Mouse (Mus musculus): ENCODE data around the gene Pard3b.

Gene Pard3b

DNA sequence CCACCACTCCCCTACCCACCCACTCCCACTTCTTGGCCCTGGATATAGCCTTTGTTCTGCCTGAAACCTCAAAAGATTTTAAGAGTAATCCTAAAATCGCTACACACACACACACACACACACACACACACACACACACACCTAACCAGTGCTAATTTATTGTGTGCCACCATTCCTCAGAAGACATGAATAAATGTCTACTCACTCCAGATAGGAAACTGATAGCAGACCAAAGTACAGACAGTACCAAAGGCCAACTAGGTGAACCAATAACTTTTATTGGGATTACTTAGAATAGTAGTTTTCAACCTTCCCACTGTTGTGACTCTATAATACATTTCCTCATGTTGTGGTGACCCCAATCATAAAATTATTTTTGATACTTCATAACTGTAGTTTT, 483.8 kb downstream of the Pard3b start:
- DNase-seq = no peak

DNA sequence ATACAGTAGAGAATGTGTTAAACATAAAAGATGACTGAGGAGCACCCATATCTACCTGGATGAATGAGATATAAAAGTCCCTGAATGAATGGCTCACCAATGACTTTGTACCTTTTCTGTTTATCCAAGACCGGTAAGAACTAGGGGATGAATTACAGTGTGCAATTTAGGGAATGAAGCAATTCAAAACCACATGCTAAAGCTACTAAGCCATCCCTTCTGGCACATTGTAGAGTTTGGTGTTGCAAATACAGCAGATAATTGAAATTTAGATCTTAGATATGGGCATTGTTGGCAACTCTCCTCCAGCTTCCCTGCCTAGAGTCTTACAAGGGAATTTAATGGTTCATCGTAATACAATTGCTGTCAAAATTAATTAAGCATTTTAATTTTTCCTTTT, 490.6 kb downstream of the Pard3b start:
- DNase-seq = no peak

DNA sequence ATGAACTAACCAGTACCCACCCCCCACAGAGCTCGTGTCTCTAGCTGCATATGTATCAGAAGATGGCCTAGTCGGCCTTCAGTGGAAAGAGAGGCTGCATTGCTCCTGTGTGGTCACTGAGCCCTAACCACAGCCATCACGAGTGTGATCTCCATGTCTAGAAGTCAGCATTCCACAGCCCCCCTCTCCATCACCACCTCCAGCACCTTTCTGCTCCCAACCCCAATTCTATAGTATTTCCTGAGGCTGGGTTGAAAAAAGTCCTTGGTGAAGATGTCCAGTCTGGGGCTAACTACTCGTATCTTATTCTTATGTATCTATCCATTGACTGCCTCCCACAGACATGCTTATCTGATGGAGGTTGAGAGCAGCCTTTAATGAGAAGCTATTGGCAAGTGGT, 509.5 kb downstream of the Pard3b start:
- DNase-seq = no peak

DNA sequence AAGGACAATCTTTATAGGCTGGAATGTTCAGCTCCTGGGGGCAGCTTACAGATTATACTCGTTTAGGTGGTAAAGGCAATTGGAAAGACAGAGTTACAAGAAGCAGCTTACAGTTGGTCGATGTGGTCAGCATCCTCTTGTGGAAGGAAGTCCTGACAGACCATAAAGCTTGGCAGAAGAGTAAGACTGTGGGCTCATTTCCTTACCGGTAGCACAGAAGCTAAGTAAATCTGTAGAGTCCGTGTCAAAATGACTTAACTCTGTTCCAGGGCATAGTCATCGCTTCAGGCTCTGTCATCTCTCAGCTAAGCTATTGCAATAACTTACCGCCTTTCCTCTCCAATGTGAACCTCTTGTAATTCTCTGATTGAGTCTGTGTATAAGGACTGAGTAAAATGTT, 510.2 kb downstream of the Pard3b start:
- no peak for DNase-seq

DNA sequence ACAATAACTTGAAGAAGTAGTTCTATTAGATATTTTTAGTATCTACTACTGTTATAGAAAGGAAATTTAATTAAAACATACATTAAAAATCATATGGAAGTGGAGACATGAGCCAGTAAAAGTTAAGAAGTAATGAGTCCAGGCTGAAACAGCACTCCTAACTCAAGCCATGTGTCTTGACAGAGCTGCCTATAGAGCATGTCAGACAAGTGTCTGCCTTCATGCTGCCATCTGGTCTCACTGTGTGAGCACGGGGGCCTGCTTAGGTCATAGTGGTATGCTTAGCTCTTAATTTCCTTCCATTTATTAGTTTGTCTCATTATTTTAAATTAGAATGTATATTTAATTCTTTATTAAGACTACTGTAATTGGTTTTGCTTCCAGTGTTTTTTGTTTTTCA, 517.3 kb downstream of the Pard3b start:
- no peak for DNase-seq

DNA sequence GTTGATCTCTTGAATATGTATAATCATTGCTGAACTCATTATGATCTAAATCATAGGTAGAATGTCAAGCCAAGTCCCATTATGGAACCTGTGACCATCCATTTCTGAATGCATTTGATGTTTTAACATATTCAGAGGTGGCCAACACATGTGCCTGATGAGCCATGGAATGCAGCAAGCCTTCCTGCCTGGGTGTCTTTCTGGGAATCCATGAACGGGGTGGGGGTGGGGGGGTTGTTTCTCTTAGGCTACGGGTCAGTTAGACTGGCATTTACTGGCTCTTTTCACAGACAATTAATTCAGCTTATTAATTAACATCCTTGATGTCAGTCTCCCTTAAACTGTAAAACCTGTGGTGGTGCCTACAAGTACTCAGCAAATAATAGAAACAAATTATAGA, 521.0 kb downstream of the Pard3b start:
- DNase-seq = no peak

DNA sequence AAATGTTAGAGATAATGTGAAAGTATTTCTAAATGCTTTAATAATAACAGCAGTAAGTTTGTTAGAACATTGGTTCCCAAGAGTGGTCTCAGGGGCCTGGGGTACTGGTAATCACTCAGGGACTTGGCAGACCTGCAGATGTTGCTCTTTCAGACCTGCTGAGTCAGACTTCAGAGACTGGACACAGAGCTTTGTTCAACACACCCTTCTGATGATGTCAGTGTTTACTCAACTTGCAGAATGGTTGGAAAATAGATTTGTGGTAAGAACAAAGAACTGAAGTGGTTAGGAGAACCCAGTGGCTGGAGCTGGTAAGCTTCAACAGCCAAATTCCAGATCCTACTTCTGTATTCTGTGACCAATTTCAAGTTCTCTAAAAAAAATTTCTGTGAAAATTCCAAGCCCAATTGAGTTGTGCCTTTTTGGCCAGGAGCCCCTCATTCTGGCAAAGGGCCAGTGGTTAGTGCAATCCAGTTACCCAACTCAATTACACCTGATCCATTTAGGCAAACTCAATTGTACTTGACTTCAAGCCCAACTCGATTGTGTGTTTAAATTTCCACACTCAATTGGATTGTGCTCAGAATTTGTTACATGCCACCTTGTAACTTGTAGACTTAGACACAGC, 536.5 kb downstream of the Pard3b start:
- DNase-seq = no peak

DNA sequence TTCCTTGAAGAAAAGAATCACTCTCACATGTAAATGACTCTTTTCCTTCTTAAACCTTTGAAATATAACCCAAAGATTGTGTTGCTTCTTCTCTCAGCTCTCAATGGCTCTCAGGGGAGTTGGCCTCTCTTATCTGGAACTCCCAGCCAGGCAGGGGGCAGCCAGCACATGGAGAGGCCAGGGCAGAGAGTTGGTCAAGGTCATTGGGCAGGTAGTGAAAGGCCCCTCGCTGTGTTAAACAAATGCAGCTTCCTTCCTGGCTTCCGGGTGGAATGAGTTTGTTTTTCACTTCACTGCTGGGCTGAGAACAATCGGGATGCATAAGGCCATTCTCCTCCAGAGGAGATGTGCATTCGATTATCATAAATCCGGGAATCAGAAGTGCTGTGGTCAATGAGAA, 543.0 kb downstream of the Pard3b start:
- DNase-seq = no peak

DNA sequence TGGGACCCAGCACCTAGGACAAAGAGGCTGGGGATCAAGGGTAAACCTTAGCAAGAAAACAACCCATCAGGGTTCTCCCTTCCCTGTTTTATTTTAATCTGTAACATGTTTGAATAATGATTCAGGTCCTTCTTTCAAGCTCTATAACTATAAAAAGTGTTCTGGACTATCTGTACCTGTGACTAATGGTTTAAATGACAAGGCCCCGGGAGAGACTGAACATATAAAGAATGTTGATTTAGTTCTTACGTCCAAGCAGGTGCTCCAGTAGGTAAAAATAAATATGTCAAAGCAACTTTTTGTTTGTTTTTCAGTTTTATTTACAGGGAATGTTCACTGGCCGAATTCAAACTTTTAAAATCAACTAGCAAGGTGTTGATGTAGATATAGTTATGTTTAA, 544.0 kb downstream of the Pard3b start:
- DNase-seq = no peak

DNA sequence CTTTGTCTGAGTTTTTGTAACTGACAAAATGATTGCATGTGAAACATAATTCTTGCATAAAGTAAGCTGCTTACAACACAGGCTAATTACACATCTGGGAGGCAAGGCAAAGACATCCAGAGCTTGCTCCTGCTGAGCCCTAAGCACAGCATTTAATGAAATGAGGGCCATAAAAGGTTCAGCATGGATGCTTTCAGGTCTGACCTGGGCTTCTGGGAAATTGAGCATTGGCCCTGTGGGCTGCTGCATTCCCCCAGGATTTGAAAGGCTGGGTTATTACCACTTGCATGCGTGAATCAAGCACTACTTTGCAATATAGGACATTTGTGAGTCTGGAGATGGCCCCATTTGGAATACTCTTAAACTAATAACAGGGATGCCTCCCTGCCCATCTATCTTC, 552.2 kb downstream of the Pard3b start:
- DNase-seq = no peak

DNA sequence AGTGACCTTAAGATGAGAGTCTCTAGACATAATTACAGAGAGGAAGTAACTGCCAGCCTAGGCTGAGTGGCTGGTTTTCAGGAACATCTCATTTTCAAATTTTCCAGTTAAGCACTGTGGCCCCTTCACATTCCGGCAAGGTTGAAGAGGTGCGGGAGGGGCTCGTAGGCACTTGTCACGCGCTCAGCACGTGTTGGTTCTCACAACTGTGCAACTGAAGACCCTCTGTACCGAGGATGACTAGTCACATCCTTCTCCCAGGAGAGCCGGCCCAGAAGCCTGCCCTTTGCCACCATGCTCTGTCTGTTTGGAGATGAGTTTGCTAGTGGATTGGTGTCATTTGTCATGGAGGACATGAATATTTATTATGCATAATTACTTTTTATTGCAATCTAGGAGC, 558.9 kb downstream of the Pard3b start:
- DNase-seq = no peak

DNA sequence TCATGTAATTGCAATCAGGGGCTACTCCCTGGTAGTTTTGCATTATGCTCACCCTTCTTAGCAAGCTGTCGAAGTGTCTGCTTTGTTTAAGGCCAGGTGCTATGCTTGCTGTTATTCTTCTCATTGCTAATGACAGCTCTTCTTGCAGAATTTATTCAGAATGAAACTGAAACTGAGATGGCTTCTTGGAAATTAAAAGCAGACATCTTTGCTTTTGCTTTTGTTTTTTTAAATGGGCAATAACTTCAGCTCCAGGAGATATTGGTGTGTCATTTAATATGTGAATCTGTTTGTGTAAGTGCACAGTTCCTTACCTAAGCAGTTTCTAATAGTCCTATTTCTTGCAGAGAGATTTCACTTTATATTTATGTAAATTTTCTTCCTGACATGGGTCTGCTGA, 562.3 kb downstream of the Pard3b start:
- no peak for DNase-seq

DNA sequence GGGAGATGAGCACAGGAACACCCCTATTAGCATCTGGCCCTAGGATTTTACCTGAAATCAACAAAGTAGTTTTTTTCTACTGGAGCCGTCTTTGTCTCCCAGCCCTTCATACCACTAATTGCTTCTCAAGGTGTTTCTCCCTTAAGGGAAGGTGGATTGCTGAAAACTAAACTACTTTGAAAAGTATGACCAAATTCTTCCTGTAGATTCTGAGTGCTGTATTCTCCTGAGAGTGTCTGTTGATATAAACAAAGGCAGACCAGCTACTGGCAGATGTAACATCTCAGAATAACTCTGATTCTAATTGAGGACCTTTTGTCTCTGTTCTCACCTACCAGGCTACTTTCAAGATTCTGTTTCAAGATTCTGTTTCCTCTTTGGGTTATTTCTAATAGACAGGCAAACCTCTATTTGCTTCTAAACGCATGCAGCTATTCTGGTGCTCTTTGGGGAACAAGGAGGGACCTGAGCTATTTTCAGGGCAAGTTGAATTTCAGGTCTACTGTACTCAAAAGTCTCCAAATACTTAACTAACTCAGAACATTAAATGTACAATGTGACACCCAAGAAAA, 563.1 kb downstream of the Pard3b start:
- no peak for DNase-seq

DNA sequence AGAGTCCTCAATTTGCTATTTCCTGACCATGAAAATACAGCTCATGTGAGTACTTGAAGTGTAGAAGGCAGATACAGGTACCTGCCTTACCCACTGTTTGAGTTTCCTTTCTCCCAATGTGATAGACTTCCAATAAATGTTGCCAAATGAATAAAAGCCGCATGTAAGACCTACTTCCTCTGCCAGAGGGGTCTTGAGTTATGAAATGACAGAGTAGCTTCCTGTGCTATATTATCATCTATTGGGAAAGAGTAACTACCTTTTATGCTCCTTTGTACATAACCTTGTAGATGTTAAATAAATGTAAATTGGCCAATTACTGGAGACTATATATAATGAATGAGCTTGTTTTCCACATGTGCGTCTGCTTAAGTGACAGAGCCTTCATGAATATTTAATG, 574.7 kb downstream of the Pard3b start:
- DNase-seq = no peak

DNA sequence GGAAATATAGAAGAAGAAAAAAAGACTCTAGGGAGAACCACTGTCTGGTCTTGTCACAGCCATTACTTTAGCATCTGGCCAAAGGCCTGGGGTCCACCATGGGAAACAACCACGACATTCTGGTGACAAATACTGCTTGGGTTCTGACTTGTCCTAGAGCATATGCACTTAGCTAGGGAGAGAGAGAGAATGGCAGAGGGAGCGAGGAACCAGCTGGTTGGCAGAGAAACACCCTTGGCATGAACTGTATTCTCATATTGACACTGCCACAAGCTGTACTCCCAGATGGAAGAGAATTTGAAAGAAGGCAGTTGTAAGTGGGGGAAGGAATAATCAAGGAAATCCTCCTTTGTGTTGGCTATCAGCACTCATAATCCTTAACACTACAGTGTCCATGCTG, 577.2 kb downstream of the Pard3b start:
- DNase-seq = no peak

DNA sequence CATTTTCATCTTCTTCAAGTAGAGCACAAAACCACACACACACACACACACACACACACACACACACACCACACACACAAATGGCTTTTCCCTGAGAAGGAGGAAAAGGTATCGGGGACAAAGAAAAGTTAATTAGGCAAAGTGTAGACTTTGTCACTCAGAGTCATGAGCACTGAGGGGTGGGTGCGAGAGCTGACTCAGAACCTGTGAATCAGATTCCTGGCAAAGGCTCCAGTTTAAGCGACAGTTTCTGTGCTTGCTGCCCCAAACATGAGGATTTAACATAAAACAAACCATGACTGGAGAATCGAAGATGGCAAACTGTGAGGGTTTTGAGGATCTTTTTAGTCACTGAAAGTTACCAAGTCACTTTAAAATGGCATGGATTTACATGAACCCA, 577.9 kb downstream of the Pard3b start:
- DNase-seq = no peak

DNA sequence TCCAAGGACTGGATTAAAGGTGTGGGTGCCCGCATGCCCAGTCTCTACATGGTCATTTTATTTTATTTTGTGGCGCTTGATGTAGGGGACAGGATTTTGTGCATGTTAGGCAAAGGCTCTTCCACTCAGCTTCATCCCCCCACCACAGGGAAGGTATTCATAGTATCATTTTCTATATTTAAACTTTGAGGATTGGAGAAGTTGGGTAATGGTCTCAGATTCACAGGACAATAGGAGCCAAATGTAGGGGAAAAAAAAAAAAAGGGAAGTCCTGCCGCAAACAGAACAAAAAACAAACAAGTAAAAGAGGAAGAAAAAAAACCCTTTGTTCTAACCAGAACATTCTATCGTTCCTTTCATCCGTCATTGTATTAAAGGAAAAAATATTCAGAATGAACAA, 590.5 kb downstream of the Pard3b start:
- no peak for DNase-seq

DNA sequence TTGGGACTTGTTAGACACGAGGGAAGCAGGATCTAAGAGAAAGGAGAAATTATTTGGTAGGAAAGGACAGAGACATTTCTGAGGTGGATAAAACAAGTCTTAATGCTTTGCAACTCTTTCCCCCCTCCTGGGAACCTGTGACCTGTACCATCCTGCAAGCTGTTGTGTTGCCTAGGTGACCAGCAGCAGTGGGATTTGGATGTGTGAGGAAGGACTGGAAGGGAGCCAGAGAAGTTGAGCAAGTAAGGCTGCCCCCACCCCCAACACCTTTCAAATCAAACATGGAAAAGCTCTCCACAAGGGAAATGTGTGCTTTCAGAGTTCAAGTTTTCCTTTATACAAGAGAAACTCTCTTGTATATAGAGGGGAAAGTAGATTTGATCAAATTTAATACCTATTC, 595.4 kb downstream of the Pard3b start:
- no peak for DNase-seq

DNA sequence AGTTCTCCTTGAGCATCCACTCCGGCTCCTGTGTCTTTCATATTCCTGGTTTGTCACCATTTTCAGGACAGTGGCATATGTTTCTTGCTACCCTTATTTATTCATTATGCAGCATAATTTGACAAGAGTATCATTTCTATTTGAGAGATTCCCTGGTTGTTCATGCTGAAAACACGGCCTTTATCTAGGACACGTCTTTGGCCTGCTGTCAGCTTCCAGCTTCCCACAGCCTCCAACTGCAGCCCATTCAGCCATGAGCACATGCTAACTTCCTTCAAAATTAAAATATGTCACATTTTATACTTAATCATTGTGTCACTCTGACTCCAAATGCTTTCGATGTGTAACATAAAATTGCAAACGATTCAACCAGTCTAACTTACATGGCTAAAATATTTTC, 596.5 kb downstream of the Pard3b start:
- no peak for DNase-seq

DNA sequence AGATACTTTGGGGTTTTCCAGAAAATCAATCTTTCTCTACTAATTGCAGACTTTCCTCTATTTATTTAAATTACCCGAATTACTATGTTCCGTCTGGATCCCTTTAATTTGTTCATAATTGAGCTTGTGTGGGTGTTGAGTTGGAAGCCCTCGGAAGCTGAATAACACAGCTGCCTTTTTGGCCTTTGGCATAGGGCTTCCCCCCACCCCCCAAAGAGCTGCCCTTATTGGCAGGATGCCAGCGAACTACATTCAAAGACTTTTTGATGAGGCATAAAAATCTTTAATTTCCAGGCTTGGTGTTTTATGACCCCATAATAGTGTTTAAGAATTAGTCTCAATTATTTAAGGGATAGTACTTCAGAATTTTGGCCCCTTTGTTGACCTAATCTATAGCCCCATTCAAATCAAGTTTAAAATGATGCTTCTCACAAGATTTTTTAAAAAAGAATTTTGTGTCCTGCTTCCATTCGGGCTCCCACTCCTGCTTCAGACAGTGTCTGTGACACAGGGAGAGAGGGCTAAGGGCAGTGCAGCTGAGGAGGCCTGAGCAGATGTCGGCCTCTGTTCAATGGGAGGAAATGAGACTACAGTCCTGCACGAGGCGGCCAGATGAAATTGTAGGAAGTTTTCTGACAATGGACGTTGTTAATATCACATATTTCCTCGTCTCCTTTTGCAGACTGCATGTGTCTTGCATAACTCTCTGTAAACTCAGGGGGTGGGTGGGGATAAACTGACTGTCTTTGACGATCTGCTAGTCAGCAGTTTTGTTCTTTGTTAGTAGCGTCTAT, 605.8 kb downstream of the Pard3b start:
- DNase-seq = no peak

DNA sequence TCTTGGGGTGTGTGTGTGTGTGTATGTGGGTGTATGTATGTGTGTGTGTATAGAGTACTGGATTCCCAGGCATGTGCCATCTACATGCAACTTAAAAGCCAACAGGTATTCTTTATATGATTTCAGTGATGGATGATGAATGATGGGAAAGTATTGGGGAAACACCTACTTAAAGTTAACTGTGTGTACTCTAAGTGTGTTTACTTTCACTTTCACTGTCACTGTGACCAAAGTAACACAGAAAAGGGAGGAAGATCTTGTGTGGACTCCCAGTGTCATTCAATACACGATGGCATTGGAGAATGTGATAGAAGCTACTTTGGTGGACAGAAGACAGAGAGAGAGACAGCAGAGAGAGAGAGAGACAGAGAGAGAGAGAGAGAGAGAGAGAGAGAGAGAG, 613.8 kb downstream of the Pard3b start:
- DNase-seq = no peak

DNA sequence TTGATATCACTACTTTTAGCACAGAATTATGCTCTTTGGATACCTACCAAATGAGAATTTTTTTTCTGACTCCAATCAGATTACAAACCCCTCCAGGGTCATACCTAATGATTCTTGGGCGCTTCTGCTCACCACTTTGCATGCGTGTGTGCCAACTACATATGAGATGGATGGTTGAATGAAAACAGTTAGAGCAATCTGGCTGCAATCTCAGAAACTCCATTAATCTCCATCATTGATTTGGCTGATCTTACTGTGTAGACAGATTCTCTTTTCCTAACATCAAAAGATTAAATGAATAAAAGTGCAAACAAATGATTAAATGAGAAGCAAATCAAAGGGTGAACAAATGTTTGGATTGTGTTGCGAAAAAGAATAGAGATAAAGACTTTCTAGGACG, 615.7 kb downstream of the Pard3b start:
- no peak for DNase-seq

DNA sequence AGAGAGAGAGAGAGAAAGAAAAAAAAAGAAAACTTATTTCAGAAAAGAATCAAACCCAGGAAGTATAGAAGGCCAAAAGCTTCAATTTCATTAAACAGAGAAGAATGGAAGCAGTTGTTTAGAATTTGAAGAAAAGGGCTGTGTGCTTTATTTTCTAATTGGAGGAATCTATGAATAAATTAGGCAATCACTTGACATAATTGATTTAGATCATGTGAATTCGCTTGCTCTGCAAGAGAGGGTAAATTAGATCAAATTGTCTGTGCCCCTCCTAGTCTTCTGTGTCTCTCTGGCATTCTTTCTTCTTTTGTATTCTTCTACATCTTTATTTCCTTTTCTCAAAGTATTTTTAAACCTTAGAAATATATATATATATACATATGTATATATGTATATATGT, 616.3 kb downstream of the Pard3b start:
- DNase-seq = no peak

DNA sequence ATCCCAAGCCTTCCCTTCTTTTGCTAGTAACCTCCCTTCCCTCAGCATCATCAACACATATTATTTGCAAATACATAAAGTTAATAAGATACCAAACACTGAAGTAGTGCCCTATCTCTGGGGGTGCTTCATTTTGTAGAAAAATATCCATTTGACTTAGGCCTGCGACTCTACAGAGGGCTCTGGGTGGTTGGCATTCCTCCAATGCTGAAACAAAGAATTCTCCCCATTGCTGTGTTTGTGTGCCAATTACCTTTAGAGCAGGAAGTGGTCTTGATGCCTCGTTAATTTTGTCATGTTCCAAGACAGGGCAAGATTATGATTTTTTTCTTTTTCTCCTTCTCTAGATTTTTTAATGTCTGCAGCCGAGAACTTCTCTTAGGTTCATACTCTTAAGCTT, 637.8 kb downstream of the Pard3b start:
- no peak for DNase-seq

DNA sequence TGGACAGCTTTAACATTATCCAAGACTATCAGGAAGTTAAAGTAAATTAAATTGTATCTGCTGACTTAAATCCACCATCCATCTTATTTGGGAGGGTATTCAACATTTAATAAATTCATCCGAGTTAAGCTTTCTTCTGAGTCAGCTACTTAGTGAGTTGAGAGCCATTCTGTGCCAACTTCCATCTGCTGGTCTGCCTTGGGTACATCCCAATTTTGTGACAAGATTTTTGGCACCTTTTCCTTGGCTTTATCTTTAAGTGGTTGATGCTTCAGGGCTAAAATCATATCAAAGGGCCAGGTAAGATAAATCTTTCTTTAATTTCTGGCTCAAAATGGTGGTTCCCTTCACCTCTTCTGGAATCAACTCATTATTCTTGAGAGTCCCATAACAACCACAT, 640.0 kb downstream of the Pard3b start:
- DNase-seq = no peak
